ENCODE assay signal across 1 mouse cellular context in genomic region chr5:121449976-121450375, GRCm38 (mm10).
TF ChIP-seq lines count a peak whose summit lies in the region.

No protein-coding gene starts in this region.

TF ChIP-seq in CH12.LX, 34 proteins besides CTCF, POLR2A, EP300 and RAD21 (continued from another document):
- TF ChIP-seq E2F4 (IDR thresholded peaks at IDR 0.05; ENCODE audit: insufficient replicate concordance, low read depth, low read length): no peak
- TF ChIP-seq CHD1 (IDR thresholded peaks at IDR 0.05; ENCODE audit: low read depth, low read length): no peak
- no peak for TF ChIP-seq UBTF (IDR thresholded peaks at IDR 0.05; ENCODE audit: low read depth, low read length)
- TF ChIP-seq RCOR1 (conservative IDR thresholded peaks at IDR 0.05; ENCODE audit: low read depth, low read length): no peak
- TF ChIP-seq ZNF384 (IDR thresholded peaks at IDR 0.05; ENCODE audit: low read depth, low read length): no peak
- no peak for TF ChIP-seq CHD2 (IDR thresholded peaks at IDR 0.05; ENCODE audit: low read length)
- TF ChIP-seq BHLHE40 (IDR thresholded peaks at IDR 0.05; ENCODE audit: low read depth, low read length): no peak
- TF ChIP-seq TCF12 (IDR thresholded peaks at IDR 0.05; ENCODE audit: low read depth, low read length): 0 out of 2 replicates have a peak, but pooled peaks have one; percentile 51
- no peak for TF ChIP-seq NRF1 (IDR thresholded peaks at IDR 0.05; ENCODE audit: low read depth, low read length)
- TF ChIP-seq GABPA (IDR thresholded peaks at IDR 0.05; ENCODE audit: insufficient replicate concordance, low read depth, low read length): no peak
- no peak for TF ChIP-seq MAFK (IDR thresholded peaks at IDR 0.05; ENCODE audit: insufficient replicate concordance, low read length)
- TF ChIP-seq IRF4 (IDR thresholded peaks at IDR 0.05; ENCODE audit: low read depth, low read length): peak; percentile 98
- TF ChIP-seq MAX (IDR thresholded peaks at IDR 0.05; ENCODE audit: low read length): peak; percentile 52; the same call in 1 of the 2 replicates
- no peak for TF ChIP-seq PAX5 (IDR thresholded peaks at IDR 0.05; ENCODE audit: low read length)
- TF ChIP-seq SIN3A (IDR thresholded peaks at IDR 0.05; ENCODE audit: low read length): peak; percentile 80
- no peak for TF ChIP-seq HCFC1 (IDR thresholded peaks at IDR 0.05; ENCODE audit: low read depth, low read length)
- 0 out of 2 replicates have a peak, but pooled peaks have one; percentile 22 for TF ChIP-seq JUND (conservative IDR thresholded peaks at IDR 0.05; ENCODE audit: low read depth, low read length)
- no peak for TF ChIP-seq ZMIZ1 (IDR thresholded peaks at IDR 0.05; ENCODE audit: low read depth, low read length)
- no peak; the same call in 1 of the 2 replicates for TF ChIP-seq POLR2AphosphoS2 (IDR thresholded peaks at IDR 0.05; ENCODE audit: low read depth, low read length)
- TF ChIP-seq MAZ (IDR thresholded peaks at IDR 0.05; ENCODE audit: low read depth, low read length): peak; percentile 62; the same call in 1 of the 2 replicates
- no peak for TF ChIP-seq KAT2A (IDR thresholded peaks at IDR 0.05; ENCODE audit: insufficient replicate concordance, low read length)
- TF ChIP-seq MXI1 (IDR thresholded peaks at IDR 0.05; ENCODE audit: low read depth, low read length): peak; percentile 81; the same call in 1 of the 2 replicates
- TF ChIP-seq ELF1 (IDR thresholded peaks at IDR 0.05; ENCODE audit: low read depth, low read length): peak; percentile 39
- TF ChIP-seq MYC (IDR thresholded peaks at IDR 0.05; ENCODE audit: low read depth, low read length): peak; percentile 66; the same call in 1 of the 2 replicates
- no peak for TF ChIP-seq USF1 (IDR thresholded peaks at IDR 0.05; ENCODE audit: low read depth, low read length)
- no peak for TF ChIP-seq ZKSCAN1 (IDR thresholded peaks at IDR 0.05; ENCODE audit: borderline replicate concordance, low read depth, low read length)
- no peak for TF ChIP-seq USF2 (conservative IDR thresholded peaks at IDR 0.05; ENCODE audit: low read depth, low read length)
- TF ChIP-seq SMC3 (IDR thresholded peaks at IDR 0.05; ENCODE audit: low read depth, low read length): peak; percentile 86
- TF ChIP-seq ZC3H11A (IDR thresholded peaks at IDR 0.05; ENCODE audit: low read depth, low read length): no peak
- no peak; the same call in 1 of the 2 replicates for TF ChIP-seq MEF2A (IDR thresholded peaks at IDR 0.05; ENCODE audit: borderline replicate concordance, low read depth, low read length)
- TF ChIP-seq NELFE (IDR thresholded peaks at IDR 0.05; ENCODE audit: low read depth, low read length): no peak; the same call in 1 of the 2 replicates
- no peak for TF ChIP-seq JUN (IDR thresholded peaks at IDR 0.05; ENCODE audit: insufficient read depth, low read depth, low read length)
- TF ChIP-seq ETS1 (conservative IDR thresholded peaks at IDR 0.05; ENCODE audit: low read depth, low read length): peak; percentile 48; the same call in 1 of the 2 replicates
